In genomic region chr4:131996985-131997384, GRCm38 (mm10) we compare ENCODE assay signal across 10 mouse cellular contexts.
A peak's percentile ranks its signal among the peaks of the same experiment; 100 is the strongest.
DNase-seq lines count a peak whose midpoint lies in the region; ATAC-seq and TF ChIP-seq lines count a peak whose summit lies in the region.
"Had no signal": no experiment of that assay in that cellular context is flagged by ENCODE, and none has a peak within 500 bp of the region (broad histone marks: within the 10 kb centered on the region; RNA-seq: fewer than 3 reads in every experiment).

No protein-coding gene starts in this region.

- DNase-seq in cerebellum, adult 2 months, result no peak
- no peak for DNase-seq in cerebellum, adult 9-10 months
- DNase-seq in hindbrain, embryonic 11.5 days (ENCODE audit: low spot score), result peak; percentile 29
- DNase-seq in embryonic facial prominence, embryonic 14.5 days (ENCODE audit: low spot score), result no peak
- no peak for DNase-seq in adrenal gland, adult 18-20 months (ENCODE audit: low spot score in 2 of 2)

- peak overlapping the region; percentile 56 for H3K27ac ChIP-seq in cerebellum, adult 2 months (ENCODE audit: insufficient read depth, low read length)
- H3K27ac ChIP-seq in hindbrain, embryonic 11.5 days (ENCODE audit: low read depth, low read length), result no peak overlapping the region
- no peak overlapping the region for H3K27ac ChIP-seq in hindbrain, embryonic 12.5 days
- H3K27ac ChIP-seq in midbrain, embryonic 12.5 days (replicated peaks), result 0 out of 2 replicates have a peak overlapping the region, but pooled peaks have one; percentile 30
- no peak overlapping the region for H3K27ac ChIP-seq in midbrain, embryonic 13.5 days
- H3K27ac ChIP-seq in embryonic facial prominence, embryonic 14.5 days (replicated peaks; ENCODE audit: low read depth, low read length), result 0 out of 2 replicates have a peak overlapping the region, but pooled peaks have one; percentile 15
- H3K27ac ChIP-seq: hindbrain, embryonic 15.5 days had no signal

- H3K36me3 ChIP-seq in hindbrain, embryonic 11.5 days (ENCODE audit: control insufficient read depth, insufficient read depth, low read length), result peaks cover 2% of the 10 kb centered on the region; the same call in 1 of the 2 replicates
- H3K36me3 ChIP-seq in hindbrain, embryonic 12.5 days, result peaks cover 35% of the 10 kb centered on the region
- peaks cover 41% of the 10 kb centered on the region for H3K36me3 ChIP-seq in midbrain, embryonic 12.5 days
- peaks cover 31% of the 10 kb centered on the region for H3K36me3 ChIP-seq in midbrain, embryonic 13.5 days
- H3K36me3 ChIP-seq in embryonic facial prominence, embryonic 14.5 days (ENCODE audit: control insufficient read depth, insufficient read depth, low read length), result peaks cover 31% of the 10 kb centered on the region

- no peaks in the 10 kb centered on the region for H3K27me3 ChIP-seq in cerebellum, adult 2 months (ENCODE audit: control insufficient read depth, insufficient read depth, low read length)
- H3K27me3 ChIP-seq in hindbrain, embryonic 11.5 days (ENCODE audit: control insufficient read depth, insufficient read depth, low read length), result no peaks in the 10 kb centered on the region
- H3K27me3 ChIP-seq in hindbrain, embryonic 12.5 days, result no peaks in the 10 kb centered on the region
- H3K27me3 ChIP-seq in midbrain, embryonic 12.5 days, result no peaks in the 10 kb centered on the region
- H3K27me3 ChIP-seq in midbrain, embryonic 13.5 days, result no peaks in the 10 kb centered on the region
- H3K27me3 ChIP-seq in embryonic facial prominence, embryonic 14.5 days (replicated peaks; ENCODE audit: control insufficient read depth, insufficient read depth, low read length), result no peaks in the 10 kb centered on the region
- H3K27me3 ChIP-seq: hindbrain, embryonic 15.5 days had no signal

- no peak overlapping the region for H3K4me2 ChIP-seq in hindbrain, embryonic 11.5 days (replicated peaks; ENCODE audit: low read depth, low read length)
- H3K4me2 ChIP-seq in hindbrain, embryonic 12.5 days (replicated peaks), result no peak overlapping the region
- H3K4me2 ChIP-seq in midbrain, embryonic 12.5 days (replicated peaks), result no peak overlapping the region
- H3K4me2 ChIP-seq in midbrain, embryonic 13.5 days (replicated peaks), result no peak overlapping the region
- H3K4me2 ChIP-seq in embryonic facial prominence, embryonic 14.5 days (ENCODE audit: low read depth, low read length), result no peak overlapping the region
- H3K4me2 ChIP-seq: hindbrain, embryonic 15.5 days had no signal

- H3K4me1 ChIP-seq in cerebellum, adult 2 months (ENCODE audit: control insufficient read depth, insufficient read depth, low read length), result peaks cover 15% of the 10 kb centered on the region
- no peaks in the 10 kb centered on the region for H3K4me1 ChIP-seq in hindbrain, embryonic 11.5 days (replicated peaks; ENCODE audit: control insufficient read depth, insufficient read depth, low read length)
- H3K4me1 ChIP-seq in hindbrain, embryonic 12.5 days, result no peaks in the 10 kb centered on the region
- peaks cover 5% of the 10 kb centered on the region for H3K4me1 ChIP-seq in midbrain, embryonic 12.5 days
- H3K4me1 ChIP-seq in midbrain, embryonic 13.5 days (replicated peaks), result no peaks in the 10 kb centered on the region; the same call in 1 of the 2 replicates
- H3K4me1 ChIP-seq in embryonic facial prominence, embryonic 14.5 days (ENCODE audit: control insufficient read depth, insufficient read depth, low read length), result no peaks in the 10 kb centered on the region
- H3K4me1 ChIP-seq: hindbrain, embryonic 15.5 days had no signal

- no peak for TF ChIP-seq POLR2A in cerebellum, adult 2 months (IDR thresholded peaks at IDR 0.05; ENCODE audit: borderline replicate concordance, insufficient read depth, low read length)

- no peak overlapping the region for H3K4me3 ChIP-seq in cerebellum, adult 2 months (replicated peaks; ENCODE audit: insufficient read depth, low read depth, low read length)
- no peak overlapping the region for H3K4me3 ChIP-seq in hindbrain, embryonic 11.5 days (ENCODE audit: low read depth, low read length)
- no peak overlapping the region for H3K4me3 ChIP-seq in hindbrain, embryonic 12.5 days
- H3K4me3 ChIP-seq in midbrain, embryonic 12.5 days, result no peak overlapping the region
- no peak overlapping the region for H3K4me3 ChIP-seq in midbrain, embryonic 13.5 days (replicated peaks)
- no peak overlapping the region for H3K4me3 ChIP-seq in embryonic facial prominence, embryonic 14.5 days (ENCODE audit: low read depth, low read length)
- H3K4me3 ChIP-seq: hindbrain, embryonic 15.5 days had no signal

- ATAC-seq in hindbrain, embryonic 11.5 days (ENCODE audit: low FRiP score), result no peak
- ATAC-seq in hindbrain, embryonic 12.5 days (ENCODE audit: low FRiP score), result no peak
- no peak for ATAC-seq in midbrain, embryonic 12.5 days (ENCODE audit: low FRiP score, low read depth)
- no peak for ATAC-seq in midbrain, embryonic 13.5 days
- ATAC-seq in embryonic facial prominence, embryonic 14.5 days (ENCODE audit: low read depth), result no peak
- ATAC-seq: forebrain, embryonic 14.5 days had no signal

- TF ChIP-seq CTCF in cerebellum, adult 2 months (IDR thresholded peaks at IDR 0.05; ENCODE audit: borderline replicate concordance, insufficient read depth, low read depth, low read length), result peak; percentile 36; the same call in 1 of the 2 replicates

- H3K9ac ChIP-seq in hindbrain, embryonic 11.5 days (ENCODE audit: low read depth, low read length), result no peak overlapping the region
- no peak overlapping the region for H3K9ac ChIP-seq in hindbrain, embryonic 12.5 days
- H3K9ac ChIP-seq in midbrain, embryonic 12.5 days (replicated peaks), result no peak overlapping the region
- no peak overlapping the region for H3K9ac ChIP-seq in midbrain, embryonic 13.5 days (replicated peaks)
- no peak overlapping the region for H3K9ac ChIP-seq in embryonic facial prominence, embryonic 14.5 days (ENCODE audit: low read depth, low read length)
- H3K9ac ChIP-seq: hindbrain, embryonic 15.5 days had no signal

- 32% methylated on average over 5 of the region's 5 CpGs for WGBS in cerebellum, adult 2 months
- WGBS in hindbrain, embryonic 11.5 days, result 55% methylated on average over 5 of the region's 5 CpGs
- WGBS in hindbrain, embryonic 12.5 days, result 51% methylated on average over 5 of the region's 5 CpGs
- 36% methylated on average over 5 of the region's 5 CpGs for WGBS in midbrain, embryonic 12.5 days
- WGBS in midbrain, embryonic 13.5 days, result 31% methylated on average over 5 of the region's 5 CpGs
- 60% methylated on average over 5 of the region's 5 CpGs for WGBS in embryonic facial prominence, embryonic 14.5 days

- no peaks in the 10 kb centered on the region for H3K9me3 ChIP-seq in hindbrain, embryonic 11.5 days (ENCODE audit: control insufficient read depth, low read length)
- no peaks in the 10 kb centered on the region for H3K9me3 ChIP-seq in hindbrain, embryonic 12.5 days (replicated peaks)
- no peaks in the 10 kb centered on the region for H3K9me3 ChIP-seq in midbrain, embryonic 12.5 days
- no peaks in the 10 kb centered on the region for H3K9me3 ChIP-seq in midbrain, embryonic 13.5 days
- H3K9me3 ChIP-seq in embryonic facial prominence, embryonic 14.5 days (ENCODE audit: control insufficient read depth, low read length), result no peaks in the 10 kb centered on the region
- H3K9me3 ChIP-seq: hindbrain, embryonic 15.5 days had no signal

Comparison
In these comparisons a context has a peak if more than half of its experiments do, and no peak if none do; other contexts are left out.
1. H3K27ac ChIP-seq: peak in cerebellum, adult 2 months (single experiment), midbrain, embryonic 12.5 days (single experiment) and embryonic facial prominence, embryonic 14.5 days (single experiment); none in hindbrain, embryonic 11.5 days (single experiment), hindbrain, embryonic 12.5 days (single experiment) and midbrain, embryonic 13.5 days (single experiment).